Mouse (Mus musculus): Measurements from ENCODE around the gene Ralgapa2. TPM values are rescaled to one million over a fixed set of nuclear protein-coding genes. Genes with fewer than 3 reads are reported as not detected.

The Ralgapa2 gene
- polyA plus RNA-seq, 1 experiment from 2014 or later = 11.1 TPM

DNA sequence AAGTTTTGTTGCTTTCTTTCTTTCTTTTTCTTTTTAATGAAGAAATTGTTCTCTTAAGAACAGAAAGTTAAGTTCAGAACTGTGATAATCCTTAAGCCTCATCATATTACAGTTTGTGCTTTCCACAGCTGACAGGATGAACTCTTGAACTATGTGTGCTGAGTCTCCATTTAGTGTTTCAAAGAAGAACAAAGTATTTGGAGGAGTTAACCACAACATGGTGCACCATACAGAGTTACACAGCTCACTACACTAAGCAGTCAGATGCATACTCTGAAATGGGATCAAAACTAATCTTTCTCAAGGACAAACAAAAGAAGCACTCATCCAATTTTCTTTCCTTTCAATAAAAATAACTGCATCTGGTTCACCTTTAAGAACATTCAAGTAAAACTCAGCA, 110.6 kb downstream of the Ralgapa2 start:
- no peak for ATAC-seq (replicated peaks; ENCODE audit: extremely low read depth, insufficient read depth, low FRiP score)
- peaks cover 11% of the 10 kb centered on the region; the same call in 1 of the 2 replicates for H3K36me3 ChIP-seq (ENCODE audit: control insufficient read depth, insufficient read depth)
- no peak overlapping the region for H3K4me3 ChIP-seq (ENCODE audit: low read length)

GRCm38 (mm10) chr2:146400738-146401137, 111.4 kb downstream of the Ralgapa2 start:
- ATAC-seq (replicated peaks; ENCODE audit: extremely low read depth, insufficient read depth, low FRiP score) = no peak
- Histone ChIP-seq H3K4me1 (ENCODE audit: control insufficient read depth, insufficient read depth, low read length) (no peaks in the 10 kb centered on the region), H3K27ac (ENCODE audit: low read length) (no peak overlapping the region), H3K9me3 (replicated peaks; ENCODE audit: control insufficient read depth, low read length) (no peaks in the 10 kb centered on the region), H3K4me3 (ENCODE audit: low read length) (no peak overlapping the region), H3K36me3 (ENCODE audit: control insufficient read depth, insufficient read depth) (peaks cover 9% of the 10 kb centered on the region; the same call in 1 of the 2 replicates), H3K9ac (ENCODE audit: low read length) (no peak overlapping the region), H3K27me3 (ENCODE audit: control insufficient read depth, insufficient read depth, low read length) (no peaks in the 10 kb centered on the region), H3K4me2 (ENCODE audit: low read depth, low read length) (no peak overlapping the region)
- WGBS = 64% methylated on average over 2 of the region's 2 CpGs

More for the DNA sequence above, 110.6 kb downstream of the Ralgapa2 start:
- no peaks in the 10 kb centered on the region for H3K9me3 ChIP-seq (replicated peaks; ENCODE audit: control insufficient read depth, low read length)
- no peak overlapping the region for H3K27ac ChIP-seq (ENCODE audit: low read length)
- H3K4me1 ChIP-seq (ENCODE audit: control insufficient read depth, insufficient read depth, low read length) = no peaks in the 10 kb centered on the region
- no peak overlapping the region for H3K9ac ChIP-seq (ENCODE audit: low read length)
- H3K27me3 ChIP-seq (ENCODE audit: control insufficient read depth, insufficient read depth, low read length) = no peaks in the 10 kb centered on the region
- no peak overlapping the region for H3K4me2 ChIP-seq (ENCODE audit: low read depth, low read length)

DNA sequence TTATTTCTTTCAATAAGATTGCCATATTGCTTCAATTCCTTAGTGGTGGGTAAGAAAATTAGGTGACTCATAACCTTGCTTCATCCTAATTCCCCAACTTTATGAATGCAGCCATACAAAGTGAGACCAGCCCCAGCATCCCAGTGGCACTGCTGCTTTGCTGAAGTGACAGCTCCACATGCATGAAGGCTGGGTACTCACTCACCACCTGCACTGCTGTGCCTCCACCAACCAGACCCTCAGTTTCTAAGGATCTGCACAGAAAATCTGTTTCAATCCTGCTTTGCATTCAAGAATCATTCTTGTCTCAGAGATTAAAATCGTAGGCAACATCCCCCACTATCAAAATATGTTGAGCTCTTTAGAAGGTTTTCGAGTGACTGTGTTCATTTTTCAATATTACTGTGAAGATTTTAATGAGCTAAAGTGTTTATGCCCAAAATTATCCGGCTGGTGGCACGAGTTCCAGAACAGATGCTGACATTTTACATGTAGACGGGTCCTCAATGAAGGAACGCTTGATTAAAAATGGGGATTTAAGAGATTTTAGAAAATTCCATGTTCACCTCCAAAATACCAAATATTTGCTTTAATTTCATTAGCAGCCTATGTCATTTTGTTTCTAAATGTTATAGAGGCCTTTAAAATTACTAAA, 113.8 kb downstream of the Ralgapa2 start:
- no peaks in the 10 kb centered on the region for H3K9me3 ChIP-seq (replicated peaks; ENCODE audit: control insufficient read depth, low read length)
- 89% methylated on average over 6 of the region's 6 CpGs for WGBS
- no peaks in the 10 kb centered on the region for H3K27me3 ChIP-seq (ENCODE audit: control insufficient read depth, insufficient read depth, low read length)
- H3K27ac ChIP-seq (ENCODE audit: low read length) = no peak overlapping the region
- no peak for ATAC-seq (replicated peaks; ENCODE audit: extremely low read depth, insufficient read depth, low FRiP score)
- H3K4me2 ChIP-seq (ENCODE audit: low read depth, low read length) = no peak overlapping the region
- no peaks in the 10 kb centered on the region for H3K4me1 ChIP-seq (ENCODE audit: control insufficient read depth, insufficient read depth, low read length)
- no peak overlapping the region for H3K4me3 ChIP-seq (ENCODE audit: low read length)
- no peak overlapping the region for H3K9ac ChIP-seq (ENCODE audit: low read length)
- peaks cover 9% of the 10 kb centered on the region; the same call in 1 of the 2 replicates for H3K36me3 ChIP-seq (ENCODE audit: control insufficient read depth, insufficient read depth)

DNA sequence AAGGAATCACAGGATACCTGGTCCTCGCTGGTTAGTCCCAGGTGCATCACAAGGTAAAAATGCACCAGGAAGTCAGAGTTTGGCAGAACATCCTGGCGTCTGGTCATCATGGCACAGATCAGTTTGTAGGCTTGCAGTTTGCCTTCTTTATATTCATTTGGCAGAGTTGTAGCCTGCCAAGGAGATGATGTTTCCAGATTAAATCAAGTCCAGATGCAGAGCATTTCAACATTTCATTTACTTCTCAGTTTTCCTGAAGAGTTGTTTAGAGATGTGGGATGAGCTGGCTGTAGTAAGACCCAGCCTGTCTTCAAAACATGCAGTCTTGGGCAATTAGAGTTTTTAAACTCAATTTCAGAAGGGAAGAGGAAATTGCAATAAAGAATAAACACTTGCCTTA, 124.9 kb downstream of the Ralgapa2 start:
- Histone ChIP-seq H3K9me3 (replicated peaks; ENCODE audit: control insufficient read depth, low read length) (no peaks in the 10 kb centered on the region), H3K27me3 (ENCODE audit: control insufficient read depth, insufficient read depth, low read length) (no peaks in the 10 kb centered on the region), H3K36me3 (ENCODE audit: control insufficient read depth, insufficient read depth) (peaks cover 14% of the 10 kb centered on the region), H3K9ac (ENCODE audit: low read length) (no peak overlapping the region), H3K4me1 (ENCODE audit: control insufficient read depth, insufficient read depth, low read length) (no peaks in the 10 kb centered on the region), H3K27ac (ENCODE audit: low read length) (no peak overlapping the region), H3K4me3 (ENCODE audit: low read length) (no peak overlapping the region), H3K4me2 (ENCODE audit: low read depth, low read length) (no peak overlapping the region)
- 79% methylated on average over 2 of the region's 2 CpGs for WGBS
- ATAC-seq (replicated peaks; ENCODE audit: extremely low read depth, insufficient read depth, low FRiP score) = no peak

DNA sequence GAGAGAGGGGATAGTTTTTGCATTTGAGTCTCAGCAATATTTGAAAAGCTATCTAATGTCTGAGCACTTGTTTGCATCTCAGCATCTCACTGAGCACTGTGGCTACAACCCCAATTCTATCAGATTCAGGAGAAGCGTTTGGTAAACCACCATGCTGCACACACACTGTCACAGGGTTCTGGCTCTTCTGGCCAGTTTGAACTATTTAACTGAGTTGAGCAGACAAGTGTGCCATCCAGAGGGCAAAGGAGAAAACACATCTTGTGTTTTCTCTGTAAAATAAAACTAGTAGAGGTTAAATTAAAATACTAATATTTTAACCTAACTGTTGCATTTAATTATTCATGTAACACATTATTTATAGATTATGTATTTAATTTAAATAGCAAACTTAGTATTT, 127.6 kb downstream of the Ralgapa2 start:
- Histone ChIP-seq H3K4me1 (ENCODE audit: control insufficient read depth, insufficient read depth, low read length) (no peaks in the 10 kb centered on the region), H3K9me3 (replicated peaks; ENCODE audit: control insufficient read depth, low read length) (no peaks in the 10 kb centered on the region), H3K27me3 (ENCODE audit: control insufficient read depth, insufficient read depth, low read length) (no peaks in the 10 kb centered on the region), H3K4me2 (ENCODE audit: low read depth, low read length) (no peak overlapping the region), H3K36me3 (ENCODE audit: control insufficient read depth, insufficient read depth) (peaks cover 4% of the 10 kb centered on the region; the same call in 1 of the 2 replicates), H3K9ac (ENCODE audit: low read length) (no peak overlapping the region), H3K27ac (ENCODE audit: low read length) (no peak overlapping the region), H3K4me3 (ENCODE audit: low read length) (no peak overlapping the region)
- no peak for ATAC-seq (replicated peaks; ENCODE audit: extremely low read depth, insufficient read depth, low FRiP score)
- 60% methylated on average over 1 of the region's 1 CpGs for WGBS

- Histone ChIP-seq H3K9ac (ENCODE audit: low read length) (no peak overlapping the region), H3K27me3 (ENCODE audit: control insufficient read depth, insufficient read depth, low read length) (no peaks in the 10 kb centered on the region), H3K4me3 (ENCODE audit: low read length) (no peak overlapping the region), H3K36me3 (ENCODE audit: control insufficient read depth, insufficient read depth) (0 out of 2 replicates have a peak, but pooled peaks cover 3% of the 10 kb centered on the region), H3K27ac (ENCODE audit: low read length) (no peak overlapping the region), H3K9me3 (replicated peaks; ENCODE audit: control insufficient read depth, low read length) (no peaks in the 10 kb centered on the region), H3K4me2 (ENCODE audit: low read depth, low read length) (no peak overlapping the region), H3K4me1 (ENCODE audit: control insufficient read depth, insufficient read depth, low read length) (no peaks in the 10 kb centered on the region)
- WGBS = 82% methylated on average over 5 of the region's 5 CpGs
- no peak for ATAC-seq (replicated peaks; ENCODE audit: extremely low read depth, insufficient read depth, low FRiP score)
Measured at GRCm38 (mm10) chr2:146376293-146376692, 135.9 kb downstream of the Ralgapa2 start.

DNA sequence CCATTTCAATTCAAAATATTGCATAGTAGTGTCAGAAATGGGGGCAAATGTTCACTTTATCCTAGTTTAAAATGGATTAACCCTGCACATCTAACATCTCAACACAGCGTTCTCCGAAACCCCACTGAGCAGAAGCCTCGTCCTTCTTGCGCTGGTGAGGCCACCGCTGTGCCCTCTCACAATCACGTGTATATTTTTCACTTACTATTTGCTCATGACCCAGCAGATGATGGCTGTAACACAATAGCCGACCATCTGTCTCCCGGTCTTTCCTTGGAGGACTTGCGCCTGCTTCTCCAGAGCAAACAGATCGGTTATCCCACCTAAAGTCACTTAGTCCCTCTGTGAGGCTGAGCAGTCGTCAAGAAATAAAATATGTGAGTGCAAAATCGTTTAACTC, 146.0 kb downstream of the Ralgapa2 start:
- no peaks in the 10 kb centered on the region for H3K27me3 ChIP-seq (ENCODE audit: control insufficient read depth, insufficient read depth, low read length)
- ATAC-seq (replicated peaks; ENCODE audit: extremely low read depth, insufficient read depth, low FRiP score) = no peak
- H3K4me3 ChIP-seq (ENCODE audit: low read length) = no peak overlapping the region
- no peaks in the 10 kb centered on the region for H3K4me1 ChIP-seq (ENCODE audit: control insufficient read depth, insufficient read depth, low read length)
- WGBS = 79% methylated on average over 12 of the region's 12 CpGs
- no peak overlapping the region for H3K9ac ChIP-seq (ENCODE audit: low read length)
- no peak overlapping the region for H3K4me2 ChIP-seq (ENCODE audit: low read depth, low read length)
- H3K36me3 ChIP-seq (ENCODE audit: control insufficient read depth, insufficient read depth) = no peaks in the 10 kb centered on the region
- no peaks in the 10 kb centered on the region for H3K9me3 ChIP-seq (replicated peaks; ENCODE audit: control insufficient read depth, low read length)
- no peak overlapping the region for H3K27ac ChIP-seq (ENCODE audit: low read length)

DNA sequence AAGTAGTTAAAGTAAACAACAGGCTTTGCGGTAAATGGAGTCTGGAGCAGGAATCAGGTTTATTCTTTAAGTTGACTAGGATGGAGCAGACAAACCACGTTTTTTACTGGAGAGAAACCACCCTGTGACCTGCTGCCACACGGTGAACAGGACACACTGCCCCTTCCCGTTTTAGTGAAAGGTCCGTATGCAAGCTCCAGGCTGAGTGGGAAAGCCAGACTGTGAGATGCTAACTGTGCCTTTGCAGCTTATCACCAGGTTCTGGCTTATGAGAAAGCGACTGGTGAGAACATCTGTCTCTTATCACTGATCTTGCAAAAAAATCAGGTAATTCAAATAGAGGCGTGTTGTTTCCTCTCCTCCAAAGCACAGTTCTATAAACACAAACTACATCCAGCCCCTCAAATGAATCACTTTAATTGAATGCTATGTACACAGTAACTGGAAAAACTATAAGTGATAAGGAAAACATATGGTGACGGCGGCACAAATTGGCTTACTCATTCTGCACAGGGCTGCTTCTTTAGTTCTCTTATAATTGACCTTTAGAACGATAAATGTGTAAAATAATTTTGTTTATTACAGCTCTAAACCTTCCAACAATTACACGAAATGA, 146.7 kb downstream of the Ralgapa2 start:
- no peaks in the 10 kb centered on the region for H3K4me1 ChIP-seq (ENCODE audit: control insufficient read depth, insufficient read depth, low read length)
- H3K9me3 ChIP-seq (replicated peaks; ENCODE audit: control insufficient read depth, low read length) = no peaks in the 10 kb centered on the region
- H3K36me3 ChIP-seq (ENCODE audit: control insufficient read depth, insufficient read depth) = no peaks in the 10 kb centered on the region
- no peak for ATAC-seq (replicated peaks; ENCODE audit: extremely low read depth, insufficient read depth, low FRiP score)
- H3K27ac ChIP-seq (ENCODE audit: low read length) = no peak overlapping the region
- 62% methylated on average over 11 of the region's 11 CpGs for WGBS
- no peak overlapping the region for H3K4me3 ChIP-seq (ENCODE audit: low read length)
- H3K4me2 ChIP-seq (ENCODE audit: low read depth, low read length) = no peak overlapping the region
- H3K27me3 ChIP-seq (ENCODE audit: control insufficient read depth, insufficient read depth, low read length) = no peaks in the 10 kb centered on the region
- H3K9ac ChIP-seq (ENCODE audit: low read length) = no peak overlapping the region

- Histone ChIP-seq H3K4me2 (ENCODE audit: low read depth, low read length) (no peak overlapping the region), H3K36me3 (ENCODE audit: control insufficient read depth, insufficient read depth) (no peaks in the 10 kb centered on the region), H3K9me3 (replicated peaks; ENCODE audit: control insufficient read depth, low read length) (no peaks in the 10 kb centered on the region), H3K4me3 (ENCODE audit: low read length) (no peak overlapping the region), H3K4me1 (ENCODE audit: control insufficient read depth, insufficient read depth, low read length) (no peaks in the 10 kb centered on the region), H3K9ac (ENCODE audit: low read length) (no peak overlapping the region), H3K27ac (ENCODE audit: low read length) (no peak overlapping the region), H3K27me3 (ENCODE audit: control insufficient read depth, insufficient read depth, low read length) (no peaks in the 10 kb centered on the region)
- 75% methylated on average over 2 of the region's 2 CpGs for WGBS
- ATAC-seq (replicated peaks; ENCODE audit: extremely low read depth, insufficient read depth, low FRiP score) = no peak
Measured at GRCm38 (mm10) chr2:146363483-146363882, 148.7 kb downstream of the Ralgapa2 start.
